Mouse (Mus musculus) limb, embryonic 14.5 days (tissue): ENCODE data around the gene Hist1h1t. TPM values are rescaled to one million over a fixed set of nuclear protein-coding genes. Genes with fewer than 3 reads are reported as not detected.
"Not testable (repeated sequence)": the region's sequence is repeated elsewhere in the genome, so short reads cannot be mapped to it uniquely, and the experiment has no call there.

Experiments
- ATAC-seq: fragments of 200-750 bp; cut with Nextera tagmentation; 2 replicates; pipeline ENCODE4 v1.8.0; 2017; ENCODE audit warnings: low read depth, moderate number of reproducible peaks, moderate TSS enrichment; ENCODE audit not compliant: low FRiP score
- DNase-seq: peaks from one replicate; pipeline ENCODE4 v3.0.0-alpha.2; 2015; ENCODE audit warnings: low spot score
- H3K27ac ChIP-seq: fragments of 300-500 bp; sonication (generic); replicated peaks from 2 replicates; pipeline ENCODE4 v1.5.1; 2014; ENCODE audit warnings: low read depth, mild to moderate bottlenecking, low read length, moderate library complexity, mixed read lengths
- H3K27me3 ChIP-seq: fragments of 300-500 bp; sonication (generic); 2 replicates; pipeline ENCODE4 v1.6.1; 2014; ENCODE audit warnings: low read length, mixed read lengths; ENCODE audit not compliant: control insufficient read depth, insufficient read depth
- H3K36me3 ChIP-seq: fragments of 300-500 bp; sonication (generic); 2 replicates; pipeline ENCODE4 v1.6.1; 2014; ENCODE audit warnings: mild to moderate bottlenecking, low read length, moderate library complexity, mixed read lengths; ENCODE audit not compliant: control insufficient read depth, insufficient read depth
- H3K4me1 ChIP-seq: fragments of 300-500 bp; sonication (generic); 2 replicates; pipeline ENCODE4 v1.6.1; 2014; ENCODE audit warnings: antibody characterized with exemption, low read length, mixed read lengths; ENCODE audit not compliant: control insufficient read depth, insufficient read depth
- H3K4me2 ChIP-seq: fragments of 300-500 bp; sonication (generic); replicated peaks from 2 replicates; pipeline ENCODE4 v1.6.1; 2014; ENCODE audit warnings: low read depth, mild to moderate bottlenecking, low read length, moderate library complexity; ENCODE audit not compliant: severe bottlenecking
- H3K4me3 ChIP-seq: fragments of 300-500 bp; sonication (generic); replicated peaks from 2 replicates; pipeline ENCODE4 v1.5.1; 2014; ENCODE audit warnings: low read length
- H3K9ac ChIP-seq: fragments of 300-500 bp; sonication (generic); 2 replicates; pipeline ENCODE4 v1.6.1; 2014; ENCODE audit warnings: mild to moderate bottlenecking, low read depth, low read length, moderate library complexity; ENCODE audit not compliant: severe bottlenecking
- H3K9me3 ChIP-seq: fragments of 300-500 bp; sonication (generic); 2 replicates; pipeline ENCODE4 v1.6.1; 2016; ENCODE audit warnings: low read length; ENCODE audit not compliant: control insufficient read depth
- POLR2A ChIP-seq: fragments of 200-500 bp; IDR thresholded peaks from 2 replicates; pipeline ENCODE4 v1.8.0; 2012; ENCODE audit warnings: inconsistent platforms, mild to moderate bottlenecking, moderate library complexity, borderline replicate concordance; ENCODE audit not compliant: insufficient read depth, insufficient read length; ENCODE audit errors: extremely low read depth
- WGBS: fragments of 180-500 bp; shearing (Covaris S2); extraction: QIAGEN DNeasy Blood & Tissue Kit; methylation state at CpG from one replicate; pipeline ENCODE4 v1.1.7; 2014; 5-methylcytosine and 5-hydroxymethylcytosine counted together
- polyA plus RNA-seq, 2 experiments: library from polyadenylated mRNA; depleted of rRNA in 1 of 2; stranded (reverse) in 1 of 2; unstranded in 1 of 2; fragments of >200 nt; fragmentation: Nextera tagmentation in 1 of 2; extraction: Ambion mirVana in 1 of 2; gene quantifications; 2 replicates each; pipeline versions ENCODE4 v1.2.1 to v1.2.3; 2012 to 2014

Hist1h1t gene
- polyA plus RNA-seq, 2 experiments: 0.20 to 0.21 TPM

- no peak for TF ChIP-seq POLR2A
- Histone ChIP-seq H3K4me1 (peaks cover 8% of the 10 kb centered on the region; the same call in 1 of the 2 replicates), H3K36me3 (no peaks in the 10 kb centered on the region), H3K9me3 (no peaks in the 10 kb centered on the region), H3K27ac (no peak overlapping the region), H3K27me3 (no peaks in the 10 kb centered on the region), H3K4me2 (no peak overlapping the region), H3K9ac (no peak overlapping the region), H3K4me3 (no peak overlapping the region)
- DNase-seq: no peak
- ATAC-seq: no peak
- WGBS: 67% methylated on average over 3 of the region's 3 CpGs
Measured at GRCm38 (mm10) chr13:23699767-23700166, 4.2 kb downstream of the Hist1h1t start.

- Histone ChIP-seq H3K4me2 (no peak overlapping the region), H3K36me3 (no peaks in the 10 kb centered on the region), H3K27me3 (no peaks in the 10 kb centered on the region), H3K27ac (no peak overlapping the region), H3K4me3 (no peak overlapping the region), H3K9ac (no peak overlapping the region), H3K4me1 (peaks cover 7% of the 10 kb centered on the region; the same call in 1 of the 2 replicates), H3K9me3 (no peaks in the 10 kb centered on the region)
- DNase-seq (peak; percentile 93), ATAC-seq (peak; percentile 45)
- 30% methylated on average over 8 of the region's 8 CpGs for WGBS
- no peak for TF ChIP-seq POLR2A
Measured at GRCm38 (mm10) chr13:23700786-23701520, 5.3 kb downstream of the Hist1h1t start.

- DNase-seq: no peak
- Histone ChIP-seq H3K4me3 (no peak overlapping the region), H3K27ac (no peak overlapping the region), H3K27me3 (no peaks in the 10 kb centered on the region), H3K4me1 (peaks cover 5% of the 10 kb centered on the region; the same call in 1 of the 2 replicates), H3K9ac (no peak overlapping the region), H3K9me3 (no peaks in the 10 kb centered on the region), H3K36me3 (no peaks in the 10 kb centered on the region), H3K4me2 (no peak overlapping the region)
- 64% methylated on average over 4 of the region's 4 CpGs for WGBS
- ATAC-seq: no peak
- no peak for TF ChIP-seq POLR2A
Measured at GRCm38 (mm10) chr13:23702220-23702619, 6.6 kb downstream of the Hist1h1t start.

- not testable (repeated sequence) for H3K36me3 ChIP-seq, ATAC-seq, H3K9ac ChIP-seq, H3K9me3 ChIP-seq, H3K27me3 ChIP-seq, H3K4me1 ChIP-seq, H3K27ac ChIP-seq, H3K4me3 ChIP-seq, H3K4me2 ChIP-seq, DNase-seq
- 78% methylated on average over 2 of the region's 2 CpGs for WGBS
Measured at GRCm38 (mm10) chr13:23702801-23703200, 7.2 kb downstream of the Hist1h1t start.

- Histone ChIP-seq H3K36me3 (no peaks in the 10 kb centered on the region), H3K9ac (no peak overlapping the region), H3K27ac (no peak overlapping the region), H3K4me3 (no peak overlapping the region), H3K27me3 (no peaks in the 10 kb centered on the region), H3K4me1 (peaks cover 10% of the 10 kb centered on the region), H3K9me3 (no peaks in the 10 kb centered on the region), H3K4me2 (no peak overlapping the region)
- TF ChIP-seq POLR2A: no peak
- ATAC-seq (no peak), DNase-seq (no peak)
- 91% methylated on average over 7 of the region's 7 CpGs for WGBS
Measured at GRCm38 (mm10) chr13:23705751-23706356, 10.2 kb downstream of the Hist1h1t start.
